Mouse (Mus musculus) neutrophil, adult 5-6 weeks (primary cell): ENCODE results near the gene Fbf1. TPM values are rescaled to one million over a fixed set of nuclear protein-coding genes. Genes with fewer than 3 reads are reported as not detected.

Experiments used
- ATAC-seq: fragments of 151-379, 151-347 bp; 2 replicates; pipeline ENCODE4 v1.8.0; 2017; ENCODE audit warnings: mild to moderate bottlenecking, moderate TSS enrichment; ENCODE audit not compliant: insufficient number of reproducible peaks, poor library complexity, low FRiP score, severe bottlenecking; ENCODE audit errors: extremely low read depth
- total RNA-seq: library from RNA; stranded (forward); fragments of 200-1000 nt; gene quantifications from 2 replicates; pipeline ENCODE4 v1.2.3, GENCODE M21; 2017

Fbf1 gene
- total RNA-seq, 1 experiment from 2014 or later, result 16.9 TPM

- no peak for ATAC-seq
Measured at GRCm38 (mm10) chr11:116187226-116187930, 19.4 kb upstream of the Fbf1 start.

GRCm38 (mm10) chr11:116186360-116186759 lies 18.4 kb upstream of the Fbf1 start:
- no peak for ATAC-seq

GRCm38 (mm10) chr11:116185836-116186235 lies 17.9 kb upstream of the Fbf1 start:
- ATAC-seq, result no peak

DNA sequence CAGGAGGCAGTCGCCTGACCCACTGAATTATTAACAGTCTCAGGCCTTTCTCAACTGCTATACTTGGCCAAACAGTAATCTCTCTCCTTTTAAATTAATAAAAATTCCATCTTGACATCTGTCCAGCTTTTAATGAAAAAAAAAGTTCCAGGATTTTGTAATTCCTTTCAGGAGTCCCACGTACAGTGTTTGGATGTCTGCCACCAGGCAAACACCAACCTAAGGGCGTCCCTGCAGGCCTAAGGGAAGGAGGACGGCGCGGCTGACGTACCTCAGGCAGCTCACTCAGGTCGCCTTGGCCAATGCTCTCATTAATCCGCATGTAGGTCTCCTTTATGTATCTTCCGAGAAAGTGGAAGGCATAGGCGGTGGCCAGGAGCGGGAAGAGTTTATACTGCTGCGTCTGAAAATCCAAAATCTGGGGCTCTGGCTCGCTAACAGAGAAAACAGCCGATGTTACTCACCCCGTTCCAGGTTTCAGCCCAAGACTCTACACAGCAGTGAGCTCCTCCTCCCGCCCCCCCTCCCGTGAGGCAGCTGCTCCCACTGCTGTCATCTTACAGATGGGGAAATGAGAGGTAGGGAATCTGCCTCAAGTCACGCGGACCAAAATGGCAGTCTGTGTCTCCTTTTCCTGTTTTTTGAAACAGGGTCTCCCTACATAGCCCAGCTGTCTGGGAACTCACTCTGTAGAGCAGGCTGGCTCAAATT lies 10.6 kb upstream of the Fbf1 start:
- no peak for ATAC-seq

DNA sequence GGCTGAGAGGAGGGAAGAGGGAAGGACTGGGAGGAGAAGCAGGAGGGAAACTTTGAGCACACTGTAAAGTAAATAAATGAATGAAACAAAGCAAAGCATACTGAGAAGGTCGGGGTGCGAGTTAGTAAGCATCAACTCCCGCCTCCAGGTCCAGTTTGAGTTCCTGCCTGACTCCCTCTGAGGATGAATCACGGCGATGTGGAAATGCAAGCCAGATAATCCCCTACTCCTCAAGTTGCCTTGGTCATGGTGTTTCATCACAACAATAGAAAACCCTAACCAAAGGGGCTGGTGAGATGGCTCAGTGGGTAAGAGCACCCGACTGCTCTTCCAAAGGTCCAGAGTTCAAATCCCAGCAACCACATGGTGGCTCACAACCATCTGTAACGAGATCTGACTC lies 8.0 kb upstream of the Fbf1 start:
- no peak for ATAC-seq

GRCm38 (mm10) chr11:116174775-116175448 lies 6.9 kb upstream of the Fbf1 start:
- no peak for ATAC-seq

- no peak for ATAC-seq
Measured at GRCm38 (mm10) chr11:116171959-116172358, 4.0 kb upstream of the Fbf1 start.

DNA sequence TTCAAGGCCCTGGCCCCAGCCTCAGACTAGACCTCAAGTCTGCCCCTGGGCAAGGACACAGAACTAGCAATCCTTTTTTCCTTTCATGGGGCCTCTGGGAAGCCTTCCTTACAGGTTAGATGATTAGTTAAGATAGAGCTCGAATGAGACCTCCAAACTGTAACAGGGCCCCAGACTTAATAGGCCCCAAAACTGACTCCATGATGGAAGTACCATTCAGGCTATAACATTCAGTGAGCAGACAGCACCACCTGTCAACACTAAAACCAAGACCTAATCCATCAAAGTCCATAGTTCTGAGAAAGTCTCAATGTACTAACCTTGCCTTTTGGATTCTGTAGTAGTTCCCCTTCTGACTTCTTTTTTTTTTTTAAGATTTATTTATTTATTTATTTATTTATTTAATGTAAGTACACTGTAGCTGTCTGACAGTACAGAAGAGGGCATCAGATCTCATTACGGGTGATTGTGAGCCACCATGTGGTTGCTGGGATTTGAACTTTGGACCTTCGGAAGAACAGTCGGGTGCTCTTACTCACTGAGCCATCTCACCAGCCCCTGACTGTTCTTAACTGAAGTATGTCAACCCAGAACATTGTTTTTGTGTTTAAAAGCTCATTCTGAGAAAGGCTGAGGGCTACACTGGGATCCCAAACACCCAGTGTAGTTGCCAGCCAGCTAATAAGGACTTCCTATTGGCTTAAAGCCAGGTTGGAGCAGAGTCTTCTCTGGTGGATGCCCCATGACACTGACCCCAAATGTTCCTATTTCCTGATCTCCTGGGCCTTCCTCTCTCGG lies 2.2 kb upstream of the Fbf1 start:
- ATAC-seq, result no peak

DNA sequence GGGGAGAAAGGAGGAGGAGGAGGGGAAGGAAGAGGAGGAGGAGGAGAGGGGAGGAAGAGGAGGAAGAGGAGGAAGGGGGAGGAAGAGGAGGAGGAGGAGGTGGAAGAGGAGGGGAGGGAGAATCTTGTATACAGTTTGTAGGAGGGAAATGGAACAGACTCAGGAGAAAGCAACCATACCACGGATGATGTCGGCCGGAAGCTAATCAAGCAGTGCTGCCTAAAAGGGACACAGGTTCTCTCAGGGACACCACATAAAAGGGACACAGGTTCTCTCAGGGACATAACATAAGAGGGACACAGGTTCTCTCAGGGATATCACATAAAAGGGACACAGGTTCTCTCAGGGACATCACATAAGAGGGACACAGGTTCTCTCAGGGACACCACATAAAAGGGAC lies 1.2 kb upstream of the Fbf1 start:
- no peak for ATAC-seq

DNA sequence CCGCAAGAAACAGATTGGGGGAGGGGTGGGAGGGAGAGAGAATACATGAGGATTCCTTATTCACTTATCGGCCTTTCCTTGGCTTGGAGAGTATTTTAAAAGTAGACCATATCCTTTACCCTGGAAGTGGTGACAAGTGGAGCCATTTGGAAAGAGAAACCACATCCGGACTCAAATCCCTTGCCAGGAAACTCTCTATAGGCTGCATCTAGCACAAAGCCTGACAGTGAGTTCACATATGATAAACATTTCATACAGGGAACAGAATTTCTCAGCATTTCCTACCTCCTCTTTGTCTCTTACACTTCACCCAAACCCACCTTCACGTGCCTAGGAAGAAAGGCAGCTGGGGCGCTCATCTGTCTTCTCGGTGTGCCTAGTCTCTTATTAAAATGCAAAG lies 734 bp downstream of the Fbf1 start:
- ATAC-seq, result no peak

- ATAC-seq, result no peak
Measured at GRCm38 (mm10) chr11:116163002-116163401, 5.0 kb downstream of the Fbf1 start.

- ATAC-seq, result no peak
Measured at GRCm38 (mm10) chr11:116162146-116162545, 5.8 kb downstream of the Fbf1 start.

- ATAC-seq, result no peak
Measured at GRCm38 (mm10) chr11:116161312-116161711, 6.7 kb downstream of the Fbf1 start.

DNA sequence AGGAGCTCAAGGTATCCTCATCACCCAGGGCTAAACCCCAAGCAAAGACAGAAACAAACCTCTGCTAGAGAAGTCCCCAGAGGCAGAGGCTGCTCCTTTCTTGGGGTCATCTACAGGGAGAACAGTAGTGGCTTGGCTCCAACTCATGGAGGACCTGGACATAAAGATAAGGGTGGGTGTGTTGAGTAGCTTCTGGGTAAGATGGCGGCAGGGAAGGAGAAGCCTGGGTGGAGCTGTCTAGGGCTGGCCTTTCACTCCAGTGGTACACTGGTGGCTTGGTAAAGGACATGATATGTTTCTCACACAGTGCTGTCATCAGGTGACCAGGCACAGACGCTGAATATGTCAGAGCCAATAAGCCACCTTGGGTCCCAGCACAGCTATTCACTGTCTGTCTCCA lies 17.0 kb downstream of the Fbf1 start:
- ATAC-seq, result no peak

DNA sequence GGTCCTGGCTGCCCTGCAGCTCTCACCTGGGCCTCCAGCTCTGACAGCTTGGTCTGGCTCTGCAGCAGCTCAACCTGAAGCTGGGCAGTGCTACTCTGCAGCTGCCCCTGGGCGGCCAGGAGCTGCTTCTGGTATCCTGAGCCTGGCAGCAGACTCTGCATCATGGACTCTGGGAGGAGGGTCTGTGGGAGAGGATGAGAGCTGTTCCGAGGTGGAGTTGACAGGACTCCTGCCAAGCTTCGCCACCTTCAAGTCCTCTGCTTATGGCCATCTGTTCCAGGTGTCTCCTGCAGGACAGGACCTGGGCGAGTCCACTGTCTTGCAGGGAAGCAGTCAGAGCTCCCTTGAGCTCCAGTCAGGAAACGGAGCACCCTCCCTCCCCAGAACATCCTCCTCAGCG lies 18.6 kb downstream of the Fbf1 start:
- ATAC-seq, result no peak

DNA sequence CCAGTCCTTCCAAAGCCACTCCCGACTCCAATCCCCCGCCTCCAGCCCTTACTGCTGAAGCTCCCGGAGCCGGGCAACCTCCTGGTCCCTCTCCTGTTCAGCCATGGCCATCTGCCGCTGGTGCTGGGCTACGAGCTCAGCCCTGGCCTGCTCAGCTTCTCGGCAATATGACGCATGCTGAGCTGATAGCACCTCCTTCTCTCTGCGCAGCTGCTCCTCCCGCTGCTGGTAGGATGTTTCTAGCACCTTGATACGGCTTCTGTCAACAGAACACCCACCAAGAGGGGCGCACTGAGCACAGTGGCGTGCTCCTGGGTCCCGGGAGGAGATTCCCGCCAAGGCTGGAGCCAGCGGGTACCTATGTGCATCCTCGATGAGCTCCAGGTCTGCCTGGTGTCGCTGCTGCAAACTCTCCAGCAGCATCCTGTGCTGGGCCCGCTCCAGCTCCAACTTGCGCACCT lies 19.2 kb downstream of the Fbf1 start:
- ATAC-seq, result no peak

- no peak for ATAC-seq
Measured at GRCm38 (mm10) chr11:116146294-116146985, 21.5 kb downstream of the Fbf1 start.

DNA sequence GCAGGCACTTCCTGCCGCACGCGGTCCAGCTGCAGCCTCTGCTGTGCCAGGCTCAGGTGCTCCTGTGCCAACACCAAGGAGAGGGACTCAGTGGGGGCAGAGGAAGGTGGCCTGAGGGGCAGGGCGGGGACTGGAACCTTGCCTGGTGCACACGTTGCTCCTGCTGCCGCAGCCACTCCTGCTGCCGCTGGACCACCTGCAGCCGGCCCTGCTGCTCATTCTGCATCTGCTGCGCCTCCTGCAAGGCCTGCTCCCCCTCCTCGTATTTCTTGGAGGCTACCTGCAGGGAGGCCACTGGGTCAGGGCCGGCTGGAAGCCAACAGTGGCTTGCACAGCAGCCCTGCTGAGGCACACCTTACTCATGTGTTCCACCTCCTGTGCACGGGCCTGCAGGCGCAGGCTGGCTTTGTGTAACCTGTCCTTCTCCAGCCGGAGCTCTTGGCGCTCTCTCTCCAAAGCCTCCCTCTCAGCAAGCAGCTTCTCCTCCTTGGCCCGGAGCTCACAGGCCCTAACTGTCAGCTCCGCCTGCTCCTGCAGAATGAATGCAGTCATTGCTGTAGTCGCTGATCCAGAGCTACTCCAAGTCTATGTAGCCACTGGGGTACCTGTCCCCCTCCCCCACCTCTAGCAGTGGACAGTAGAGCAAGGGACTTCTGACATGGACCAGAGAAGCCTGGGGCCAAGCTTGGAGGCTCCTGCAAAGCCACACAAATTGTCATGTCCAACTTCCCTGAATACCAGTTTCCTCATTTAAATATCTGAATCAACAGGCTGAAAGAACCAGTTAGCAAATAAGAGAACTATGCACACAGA lies 22.3 kb downstream of the Fbf1 start:
- no peak for ATAC-seq
